Mouse (Mus musculus) brain, embryonic 18.5 days (tissue): ENCODE data around the gene Slc12a3.
A peak's percentile ranks its signal among the peaks of the same experiment; 100 is the strongest.

ENCODE experiments used
- DNase-seq: peaks from one replicate; pipeline ENCODE4 v3.0.0-alpha.2; 2012; ENCODE audit warnings: low read depth, low spot score

The Slc12a3 gene

DNA sequence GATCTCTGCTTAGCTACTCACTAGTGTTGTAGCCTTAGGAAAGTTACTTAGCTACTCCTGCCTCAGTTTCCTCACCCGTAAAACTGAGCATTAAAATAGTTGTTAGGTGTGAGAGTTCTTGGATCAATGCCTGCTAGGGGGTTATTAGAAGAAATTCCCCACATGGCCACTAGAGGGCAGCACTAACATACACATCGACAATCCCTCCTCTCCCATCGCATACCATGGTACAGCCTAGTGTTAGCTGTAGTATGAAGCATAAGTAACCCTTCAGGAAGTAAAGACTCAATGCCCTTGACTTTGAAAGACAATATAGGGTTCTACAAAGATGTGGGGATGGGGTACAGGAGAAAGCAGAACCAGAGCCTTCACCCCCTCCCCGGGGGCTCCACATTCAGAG lies 1.7 kb downstream of the Slc12a3 start:
- DNase-seq = peak; percentile 42

GRCm38 (mm10) chr8:94333345-94333744 lies 4.3 kb downstream of the Slc12a3 start:
- DNase-seq = no peak

- DNase-seq = no peak
Observed at GRCm38 (mm10) chr8:94337559-94337958, 8.6 kb downstream of the Slc12a3 start.

DNA sequence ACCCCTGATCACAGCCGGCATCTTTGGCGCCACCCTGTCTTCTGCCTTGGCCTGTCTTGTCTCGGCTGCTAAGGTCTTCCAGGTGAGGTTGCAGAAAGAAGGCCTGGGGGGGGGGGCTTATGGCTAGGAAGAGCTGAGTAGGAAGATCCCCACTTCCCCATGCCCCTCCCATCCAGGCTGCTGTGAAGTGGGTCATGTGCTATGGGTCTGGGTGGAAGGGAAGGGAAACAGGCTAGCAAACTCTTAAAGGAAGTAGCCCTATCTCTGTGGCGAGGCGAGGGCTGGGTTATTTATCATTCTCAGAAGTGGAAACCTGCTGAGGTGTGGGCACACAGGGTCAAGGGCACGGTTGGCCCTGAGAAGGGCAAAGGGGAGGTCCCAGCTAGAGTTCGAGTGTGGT lies 11.8 kb downstream of the Slc12a3 start:
- DNase-seq = no peak

DNA sequence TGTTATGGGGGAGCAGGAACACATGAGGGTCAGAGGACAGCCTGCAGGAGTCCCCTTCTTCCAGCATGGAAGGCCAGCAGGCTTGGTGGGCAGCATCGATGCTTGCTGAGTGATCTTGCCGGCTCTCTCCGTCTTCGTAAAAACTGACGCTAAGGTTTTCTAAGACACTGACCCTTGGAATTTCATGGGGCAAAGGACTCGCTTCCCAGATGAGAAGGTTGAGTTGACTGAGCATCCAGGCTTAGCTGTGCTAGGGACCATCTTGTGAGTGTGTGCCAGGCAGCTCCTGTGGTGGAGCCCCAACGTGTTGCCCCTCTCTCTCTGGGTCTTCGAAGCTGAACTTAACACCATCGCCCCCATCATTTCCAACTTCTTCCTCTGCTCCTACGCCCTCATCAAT lies 13.7 kb downstream of the Slc12a3 start:
- DNase-seq = no peak

DNA sequence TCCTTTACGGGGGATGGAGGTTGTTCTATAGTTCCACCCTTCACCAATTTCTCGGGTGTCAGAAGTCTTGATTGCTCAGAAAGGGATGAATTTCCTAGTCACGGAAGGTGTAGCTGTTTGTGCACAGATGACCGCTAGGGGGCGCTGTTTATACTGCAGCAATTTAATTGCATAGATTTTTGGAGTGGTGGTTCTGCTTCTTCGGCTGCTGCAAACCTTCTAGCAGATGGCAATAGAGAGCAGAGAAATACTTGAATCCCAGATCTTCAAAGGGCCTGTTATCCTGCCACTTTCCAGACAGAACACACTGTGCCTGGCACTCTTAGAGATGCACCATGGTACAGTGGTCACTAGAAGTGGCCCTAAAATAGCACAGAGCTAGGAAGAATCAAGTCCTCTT lies 14.3 kb downstream of the Slc12a3 start:
- DNase-seq = peak; percentile 22

DNA sequence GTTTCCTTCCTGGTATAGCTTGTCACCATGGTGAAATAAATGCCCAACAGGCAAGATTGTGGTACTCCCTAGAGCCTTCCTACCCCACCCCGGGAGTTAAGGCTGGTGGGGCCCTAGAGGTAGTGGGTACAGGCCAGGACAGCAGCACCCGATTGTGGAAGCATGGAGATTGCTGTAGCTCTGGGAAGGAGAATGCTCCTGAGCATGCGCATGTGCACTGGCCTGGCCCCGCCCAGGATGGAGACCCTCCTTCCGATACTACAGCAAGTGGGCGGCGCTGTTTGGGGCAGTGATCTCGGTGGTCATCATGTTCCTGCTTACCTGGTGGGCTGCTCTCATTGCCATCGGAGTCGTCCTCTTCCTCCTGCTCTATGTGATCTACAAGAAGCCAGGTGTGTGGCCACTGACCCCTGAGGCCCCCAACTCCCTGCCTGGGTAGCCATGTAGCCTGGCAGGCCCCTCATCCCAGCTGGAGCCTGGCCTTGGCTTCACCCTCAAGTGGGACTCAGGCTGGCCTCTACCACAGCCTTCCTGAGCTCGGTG lies 14.8 kb downstream of the Slc12a3 start:
- DNase-seq = no peak

DNA sequence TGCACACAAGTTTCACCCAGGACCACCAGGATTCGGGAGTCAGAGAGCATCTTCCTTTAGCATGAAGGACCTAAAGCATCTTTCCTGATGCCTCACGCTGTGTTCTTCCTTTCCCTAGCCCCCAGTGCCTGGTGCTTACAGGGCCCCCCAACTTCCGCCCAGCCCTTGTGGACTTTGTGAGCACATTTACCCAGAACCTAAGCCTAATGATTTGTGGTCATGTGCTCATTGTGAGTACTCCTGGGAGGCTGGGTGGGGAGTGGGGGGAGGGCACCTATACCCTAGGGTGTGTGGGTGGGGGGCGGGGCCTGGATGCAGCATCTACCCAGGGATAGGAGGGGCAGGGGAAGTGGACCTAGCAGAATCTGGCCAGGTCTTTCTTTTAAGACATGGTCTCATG lies 16.7 kb downstream of the Slc12a3 start:
- DNase-seq = no peak

DNA sequence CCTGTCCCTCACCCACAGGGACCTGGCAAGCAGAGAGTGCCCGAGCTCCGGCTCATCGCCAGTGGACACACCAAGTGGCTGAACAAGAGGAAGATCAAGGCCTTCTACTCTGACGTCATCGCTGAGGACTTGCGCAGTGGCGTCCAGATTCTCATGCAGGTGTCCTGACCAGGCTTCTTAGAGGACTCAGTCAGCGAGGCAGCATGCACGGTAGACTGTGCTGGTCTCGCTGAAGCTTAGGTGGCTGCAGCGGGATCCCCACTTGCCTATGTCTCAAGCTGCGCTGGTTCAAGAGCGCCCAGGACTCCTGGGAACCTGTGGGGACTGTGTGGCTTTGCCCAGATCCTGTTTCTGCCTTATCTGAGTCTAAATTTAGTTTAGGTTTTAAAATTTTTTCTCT lies 17.3 kb downstream of the Slc12a3 start:
- DNase-seq = no peak

DNA sequence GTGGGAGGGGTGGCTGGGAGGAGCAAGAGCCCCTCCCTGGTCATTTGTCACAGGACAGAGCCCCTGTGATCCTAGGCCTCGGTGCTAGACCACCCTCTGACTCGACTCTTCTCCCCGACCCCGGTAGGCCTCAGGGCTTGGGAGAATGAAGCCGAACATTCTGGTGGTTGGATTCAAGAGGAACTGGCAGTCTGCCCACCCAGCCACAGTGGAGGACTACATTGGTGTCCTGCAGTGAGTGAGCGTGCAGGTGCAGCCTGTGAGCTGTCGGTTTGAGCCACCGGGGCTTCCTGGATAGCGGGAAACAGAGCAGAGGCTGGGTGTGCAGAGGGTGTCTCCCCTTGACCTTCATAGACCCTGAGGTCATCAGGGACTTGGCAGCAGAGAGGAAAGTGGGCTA lies 19.4 kb downstream of the Slc12a3 start:
- no peak for DNase-seq

GRCm38 (mm10) chr8:94354069-94354531 lies 25.1 kb downstream of the Slc12a3 start:
- DNase-seq = no peak

DNA sequence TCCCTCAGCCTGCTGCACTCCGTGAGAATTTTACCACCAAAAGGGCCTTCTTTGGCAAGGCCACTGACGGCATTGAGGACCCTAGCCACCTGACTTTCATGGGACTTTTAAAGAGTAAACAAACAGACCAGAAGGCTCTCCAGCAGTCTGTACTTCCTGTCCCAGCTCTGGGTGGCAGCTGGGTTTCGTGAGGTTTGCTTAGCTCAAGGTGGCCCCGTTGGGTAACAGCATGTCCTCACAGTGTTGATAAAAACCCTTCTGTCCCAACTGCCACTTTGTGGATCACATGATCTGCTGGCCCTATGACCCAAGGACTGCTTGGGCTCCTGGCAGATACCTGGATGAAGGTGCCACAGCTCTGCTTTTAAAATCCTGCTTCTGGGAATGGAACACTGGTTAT lies 25.6 kb downstream of the Slc12a3 start:
- DNase-seq = no peak

DNA sequence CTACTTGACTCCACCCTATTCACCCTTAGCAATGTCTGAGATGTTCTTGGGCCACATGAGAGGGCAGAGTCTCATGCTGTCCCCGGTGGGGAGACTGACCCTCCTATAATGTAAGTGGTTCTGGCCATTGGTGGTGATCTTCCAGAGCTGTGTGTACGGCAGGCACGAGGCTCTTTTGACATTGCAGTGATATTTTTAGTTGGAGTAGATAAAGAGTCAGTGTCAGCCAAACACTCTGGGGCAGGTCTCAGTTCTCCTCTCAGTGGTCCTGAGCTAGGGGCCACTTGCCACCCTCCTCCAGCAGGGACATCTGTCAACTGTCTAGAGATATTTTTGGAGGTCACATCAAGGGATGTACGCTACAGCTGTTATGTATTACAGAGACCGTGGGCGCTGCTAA lies 28.2 kb downstream of the Slc12a3 start:
- DNase-seq = no peak

GRCm38 (mm10) chr8:94358541-94358940 lies 29.5 kb downstream of the Slc12a3 start:
- peak; percentile 22 for DNase-seq

DNA sequence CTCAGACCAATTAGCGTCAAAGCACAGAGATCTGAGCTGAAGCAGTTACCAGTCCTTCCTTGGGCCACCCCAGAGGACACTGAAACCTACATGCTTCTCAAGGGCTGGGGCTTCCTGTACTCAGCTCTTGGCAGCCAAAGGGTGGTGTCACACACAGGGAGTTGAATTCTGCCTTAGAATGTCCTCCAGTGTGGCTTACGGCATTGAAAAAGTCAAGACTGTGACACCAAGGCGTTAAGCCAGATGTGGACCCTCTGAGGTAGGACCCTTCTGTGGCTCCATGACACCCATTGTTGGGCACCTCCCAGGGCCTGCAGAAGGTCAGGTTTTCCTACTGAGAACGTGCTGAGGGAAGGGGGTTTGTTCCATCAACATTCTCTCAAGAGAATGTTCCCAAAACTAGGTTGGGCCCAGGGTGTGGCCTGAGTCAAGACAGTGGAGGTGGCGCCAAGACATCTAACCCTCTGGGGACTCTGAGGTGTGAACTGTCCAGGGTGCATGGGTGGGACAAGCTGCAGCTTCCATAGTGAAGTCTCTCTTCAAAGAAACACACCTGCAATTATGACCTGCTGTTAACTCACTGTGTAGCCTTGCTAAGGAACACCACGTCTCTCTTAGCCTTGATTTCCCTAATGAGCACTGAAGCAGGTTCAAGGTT lies 32.9 kb downstream of the Slc12a3 start:
- DNase-seq = no peak

- no peak for DNase-seq
Observed at GRCm38 (mm10) chr8:94362607-94363239, 33.7 kb downstream of the Slc12a3 start.

DNA sequence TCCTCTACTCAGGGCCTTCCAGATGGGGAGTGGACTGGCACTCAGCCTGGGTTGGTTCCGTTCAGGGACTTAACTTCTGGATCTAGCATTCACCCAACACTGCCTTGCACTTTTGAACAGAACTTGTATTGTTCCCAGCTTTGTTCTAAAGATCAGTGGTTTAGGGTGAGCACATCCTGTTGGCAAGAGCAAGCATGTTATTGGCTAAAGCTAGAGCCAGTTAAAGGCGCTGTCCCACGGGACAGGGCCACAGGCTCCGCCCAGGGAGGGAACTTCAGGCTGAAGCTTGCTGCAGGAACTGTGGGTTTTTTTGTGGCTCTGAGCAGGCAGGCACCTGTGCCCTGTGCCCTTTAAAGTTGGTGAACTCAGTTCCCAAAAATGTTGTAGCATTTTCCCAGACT lies 34.3 kb downstream of the Slc12a3 start:
- no peak for DNase-seq

DNA sequence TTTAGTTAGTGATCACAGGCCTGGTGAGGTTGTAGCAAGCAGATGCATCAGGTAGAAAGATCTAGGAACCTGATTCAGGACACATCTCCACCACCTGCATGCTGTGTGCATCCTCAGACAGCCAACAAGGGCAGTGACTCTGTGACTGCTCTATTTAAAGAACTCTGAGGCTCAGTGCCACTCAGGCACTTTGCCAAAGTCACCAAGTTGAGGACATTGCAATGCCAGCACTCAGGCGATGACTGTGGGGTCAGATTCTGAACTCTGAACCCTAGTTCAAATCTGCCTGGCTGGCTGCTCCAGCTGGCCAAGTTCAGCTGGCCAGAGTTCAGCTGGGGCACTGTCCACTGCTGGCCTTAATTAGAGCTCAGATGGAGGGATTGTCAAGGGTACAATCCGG lies 34.9 kb downstream of the Slc12a3 start:
- no peak for DNase-seq

- no peak for DNase-seq
Observed at GRCm38 (mm10) chr8:94364686-94365312, 35.8 kb downstream of the Slc12a3 start.

- DNase-seq = no peak
Observed at GRCm38 (mm10) chr8:94365410-94365981, 36.5 kb downstream of the Slc12a3 start.

GRCm38 (mm10) chr8:94370839-94371238 lies 41.8 kb downstream of the Slc12a3 start:
- no peak for DNase-seq

DNA sequence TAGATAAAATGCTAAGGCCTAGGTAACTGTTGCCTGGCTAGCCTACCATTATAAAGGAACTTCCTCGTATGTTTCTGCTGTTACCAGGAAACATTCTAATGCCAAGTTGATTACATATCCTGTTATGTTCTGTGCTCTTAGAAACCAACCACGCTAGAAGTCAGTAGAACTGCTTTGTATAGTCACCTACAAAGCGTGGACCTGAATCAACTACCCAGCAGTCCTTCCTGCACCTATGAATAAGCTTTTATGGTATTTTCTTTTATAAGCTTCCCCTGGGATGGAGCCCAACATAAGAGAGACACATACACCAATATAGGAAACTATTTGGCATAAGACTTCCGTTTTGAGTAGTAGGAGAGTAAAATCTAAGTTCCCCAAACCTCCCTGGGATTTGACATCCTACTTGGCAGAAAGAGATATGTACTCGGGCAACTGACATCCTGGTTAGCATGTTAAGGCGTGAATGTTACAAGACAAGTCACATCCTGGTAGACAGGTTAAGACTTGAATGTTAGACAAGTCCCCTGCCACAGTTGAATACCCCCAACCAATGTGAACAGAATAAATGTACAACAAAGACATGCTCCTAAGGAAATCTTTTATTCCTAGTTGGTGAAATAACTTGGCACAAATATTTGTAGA lies 44.1 kb downstream of the Slc12a3 start:
- DNase-seq = no peak
